Mouse (Mus musculus): ENCODE data around the gene B3galnt1.
A peak's percentile ranks its signal among the peaks of the same experiment; 100 is the strongest.

Gene B3galnt1

GRCm38 (mm10) chr3:69598261-69599165 lies at the start of gene B3galnt1:
Gene B3galnt1, minus strand, starts transcription at chr3:69598960.
- peak; percentile 54 for DNase-seq (ENCODE audit: low spot score)

GRCm38 (mm10) chr3:69634521-69634920 lies 35.8 kb upstream of the B3galnt1 start:
- DNase-seq (ENCODE audit: low spot score) = no peak

- no peak for DNase-seq (ENCODE audit: low spot score)
Measured at GRCm38 (mm10) chr3:69633706-69634420, 35.1 kb upstream of the B3galnt1 start.

- DNase-seq (ENCODE audit: low spot score) = no peak
Measured at GRCm38 (mm10) chr3:69626963-69627590, 28.3 kb upstream of the B3galnt1 start.

GRCm38 (mm10) chr3:69626213-69626962 lies 27.6 kb upstream of the B3galnt1 start:
- DNase-seq (ENCODE audit: low spot score) = no peak

GRCm38 (mm10) chr3:69624182-69624581 lies 25.4 kb upstream of the B3galnt1 start:
- no peak for DNase-seq (ENCODE audit: low spot score)

- DNase-seq (ENCODE audit: low spot score) = no peak
Measured at GRCm38 (mm10) chr3:69607909-69608308, 9.1 kb upstream of the B3galnt1 start.

- peak; percentile 57 for DNase-seq (ENCODE audit: low spot score)
Measured at GRCm38 (mm10) chr3:69607468-69607867, 8.7 kb upstream of the B3galnt1 start.

- no peak for DNase-seq (ENCODE audit: low spot score)
Measured at GRCm38 (mm10) chr3:69606923-69607322, 8.2 kb upstream of the B3galnt1 start.

- DNase-seq (ENCODE audit: low spot score) = peak; percentile 40
Measured at GRCm38 (mm10) chr3:69599166-69599500, 373 bp upstream of the B3galnt1 start.

- DNase-seq (ENCODE audit: low spot score) = no peak
Measured at GRCm38 (mm10) chr3:69597816-69598215, 944 bp downstream of the B3galnt1 start.

GRCm38 (mm10) chr3:69597211-69597610 lies 1.5 kb downstream of the B3galnt1 start:
- no peak for DNase-seq (ENCODE audit: low spot score)

GRCm38 (mm10) chr3:69596116-69596515 lies 2.6 kb downstream of the B3galnt1 start:
- DNase-seq (ENCODE audit: low spot score) = no peak

GRCm38 (mm10) chr3:69594071-69594470 lies 4.7 kb downstream of the B3galnt1 start:
- DNase-seq (ENCODE audit: low spot score) = no peak

- no peak for DNase-seq (ENCODE audit: low spot score)
Measured at GRCm38 (mm10) chr3:69593426-69593825, 5.3 kb downstream of the B3galnt1 start.

GRCm38 (mm10) chr3:69588101-69588760 lies 10.5 kb downstream of the B3galnt1 start:
- no peak for DNase-seq (ENCODE audit: low spot score)

GRCm38 (mm10) chr3:69583798-69584197 lies 15.0 kb downstream of the B3galnt1 start:
- DNase-seq (ENCODE audit: low spot score) = no peak

GRCm38 (mm10) chr3:69578791-69579190 lies 20.0 kb downstream of the B3galnt1 start:
- no peak for DNase-seq (ENCODE audit: low spot score)

- no peak for DNase-seq (ENCODE audit: low spot score)
Measured at GRCm38 (mm10) chr3:69576715-69577114, 22.0 kb downstream of the B3galnt1 start.

GRCm38 (mm10) chr3:69575577-69575976 lies 23.2 kb downstream of the B3galnt1 start:
- no peak for DNase-seq (ENCODE audit: low spot score)

- no peak for DNase-seq (ENCODE audit: low spot score)
Measured at GRCm38 (mm10) chr3:69572561-69572960, 26.2 kb downstream of the B3galnt1 start.

Data from testis, postnatal 14 days (tissue).